Mouse (Mus musculus): ENCODE results near the gene Adgrb3.

- TF ChIP-seq POLR2A (IDR thresholded peaks at IDR 0.05; ENCODE audit: insufficient read depth, low read length) (no peak), CTCF (IDR thresholded peaks at IDR 0.05; ENCODE audit: low read depth, low read length) (no peak), EP300 (IDR thresholded peaks at IDR 0.05; ENCODE audit: insufficient read depth, low read depth, low read length) (no peak)
Observed at GRCm38 (mm10) chr1:25546072-25546471, 283.4 kb downstream of the Adgrb3 start.
